Mouse (Mus musculus) layer of hippocampus, adult 9-11 months (tissue): ENCODE data around the gene Rnf135.
"Not testable (repeated sequence)": the region's sequence is repeated elsewhere in the genome, so short reads cannot be mapped to it uniquely, and the experiment has no call there.

Experiments used
- DNase-seq: peaks from one replicate; pipeline ENCODE4 v3.0.0; 2022

The Rnf135 gene

DNA sequence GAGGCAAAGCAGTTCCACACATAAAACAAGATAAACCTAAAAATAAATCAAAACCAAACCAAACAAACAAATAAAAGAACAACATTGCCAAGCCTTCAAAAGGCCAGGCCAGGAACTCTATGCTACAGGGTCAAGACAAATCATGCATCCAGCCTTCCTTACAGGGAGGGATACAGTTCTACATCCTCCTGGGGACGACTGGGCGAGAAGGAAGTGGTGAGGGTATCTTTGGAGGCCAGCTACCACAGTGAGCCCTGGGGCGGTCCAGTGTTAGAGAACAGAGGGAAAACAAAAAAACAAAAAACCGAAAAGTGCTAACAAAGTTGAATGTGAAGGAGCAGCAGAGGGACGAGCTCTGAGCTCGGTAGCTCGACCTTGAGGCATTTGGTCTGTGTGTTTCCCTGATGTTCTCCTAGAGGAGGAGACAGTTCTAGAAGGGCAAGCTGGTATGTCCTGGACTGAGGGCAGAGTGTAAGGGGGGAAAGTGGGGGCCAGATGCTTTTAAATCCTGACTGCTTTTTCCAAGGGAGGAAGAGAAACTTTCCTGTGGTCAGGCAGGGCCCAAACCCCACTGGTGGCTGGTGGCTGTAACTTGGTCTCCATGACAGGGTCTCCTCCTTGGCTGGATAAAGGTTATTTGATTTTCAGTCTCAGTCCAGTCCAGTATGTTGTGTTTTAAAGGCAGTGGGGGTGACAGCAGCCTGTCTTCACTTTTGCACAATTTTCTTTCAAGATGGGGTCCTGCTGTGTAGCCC, 20.1 kb upstream of the Rnf135 start:
- DNase-seq, result no peak

DNA sequence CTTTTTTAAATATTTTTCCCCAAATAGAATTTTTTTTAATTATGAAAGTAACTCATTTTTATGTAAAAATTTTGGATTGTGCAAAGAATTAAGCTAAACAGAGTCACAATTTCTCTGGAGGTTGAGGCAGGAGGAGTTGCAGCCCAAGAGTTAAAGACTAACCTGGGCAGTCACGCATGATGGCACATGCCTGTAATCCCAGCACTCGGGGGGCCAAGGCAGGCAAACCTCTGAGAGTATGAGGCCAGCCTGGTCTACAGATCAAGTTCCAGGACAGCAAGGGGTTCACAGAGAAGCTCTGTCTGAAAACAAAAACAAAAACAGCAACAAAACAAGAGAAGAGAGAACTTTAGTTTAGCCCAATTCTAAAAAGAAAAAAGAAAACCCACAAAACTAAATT, 19.4 kb upstream of the Rnf135 start:
- DNase-seq, result no peak

DNA sequence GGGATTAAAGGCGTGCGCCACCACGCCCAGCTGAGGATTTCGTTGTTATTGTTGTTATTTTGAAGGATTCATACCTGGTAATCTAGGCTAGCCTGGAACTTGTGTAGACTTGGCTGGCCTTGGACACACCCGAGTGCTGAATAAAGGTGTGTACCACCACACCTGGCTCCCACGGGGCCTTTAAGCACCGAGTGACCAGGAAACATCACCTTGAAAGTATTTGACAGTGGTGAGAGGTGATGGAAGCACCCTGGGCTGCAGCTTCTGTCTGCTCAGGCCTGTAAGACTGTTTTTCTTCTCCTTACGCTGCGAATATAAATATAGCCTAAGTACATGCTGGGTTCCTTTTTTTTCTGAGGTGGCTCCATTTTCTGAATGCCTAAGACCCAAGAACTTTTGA, 15.5 kb upstream of the Rnf135 start:
- peak; percentile 23 for DNase-seq

GRCm38 (mm10) chr11:80168611-80169249, 14.9 kb upstream of the Rnf135 start:
- DNase-seq, result peak; percentile 75

- DNase-seq, result peak; percentile 49
These were observed 14.0 kb upstream of the Rnf135 start for GRCm38 (mm10) chr11:80169629-80170028.

- DNase-seq, result no peak
These were observed 13.3 kb upstream of the Rnf135 start for GRCm38 (mm10) chr11:80170351-80170750.

DNA sequence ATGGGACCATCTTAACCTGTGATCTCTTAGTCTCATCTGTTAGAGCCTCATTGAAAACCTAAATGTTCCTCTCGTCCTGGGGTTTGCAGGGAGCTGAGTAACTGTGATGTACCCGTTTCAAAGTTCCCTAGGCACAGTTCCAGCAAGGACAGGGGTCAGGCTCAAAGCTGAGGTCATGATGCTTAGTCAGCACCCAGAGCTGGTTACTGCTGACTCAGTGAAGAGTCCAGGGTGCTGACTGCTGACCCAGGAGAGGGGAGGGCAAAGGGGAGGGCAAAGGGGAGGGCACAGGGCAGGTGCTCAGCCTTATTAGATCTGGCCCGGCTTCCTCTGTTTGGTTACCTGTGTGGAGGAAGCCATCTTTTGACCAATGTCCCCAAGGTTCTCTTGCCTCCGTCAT, 11.8 kb upstream of the Rnf135 start:
- DNase-seq, result peak; percentile 44

- DNase-seq, result no peak
These were observed 9.5 kb upstream of the Rnf135 start for GRCm38 (mm10) chr11:80173963-80174670.

DNA sequence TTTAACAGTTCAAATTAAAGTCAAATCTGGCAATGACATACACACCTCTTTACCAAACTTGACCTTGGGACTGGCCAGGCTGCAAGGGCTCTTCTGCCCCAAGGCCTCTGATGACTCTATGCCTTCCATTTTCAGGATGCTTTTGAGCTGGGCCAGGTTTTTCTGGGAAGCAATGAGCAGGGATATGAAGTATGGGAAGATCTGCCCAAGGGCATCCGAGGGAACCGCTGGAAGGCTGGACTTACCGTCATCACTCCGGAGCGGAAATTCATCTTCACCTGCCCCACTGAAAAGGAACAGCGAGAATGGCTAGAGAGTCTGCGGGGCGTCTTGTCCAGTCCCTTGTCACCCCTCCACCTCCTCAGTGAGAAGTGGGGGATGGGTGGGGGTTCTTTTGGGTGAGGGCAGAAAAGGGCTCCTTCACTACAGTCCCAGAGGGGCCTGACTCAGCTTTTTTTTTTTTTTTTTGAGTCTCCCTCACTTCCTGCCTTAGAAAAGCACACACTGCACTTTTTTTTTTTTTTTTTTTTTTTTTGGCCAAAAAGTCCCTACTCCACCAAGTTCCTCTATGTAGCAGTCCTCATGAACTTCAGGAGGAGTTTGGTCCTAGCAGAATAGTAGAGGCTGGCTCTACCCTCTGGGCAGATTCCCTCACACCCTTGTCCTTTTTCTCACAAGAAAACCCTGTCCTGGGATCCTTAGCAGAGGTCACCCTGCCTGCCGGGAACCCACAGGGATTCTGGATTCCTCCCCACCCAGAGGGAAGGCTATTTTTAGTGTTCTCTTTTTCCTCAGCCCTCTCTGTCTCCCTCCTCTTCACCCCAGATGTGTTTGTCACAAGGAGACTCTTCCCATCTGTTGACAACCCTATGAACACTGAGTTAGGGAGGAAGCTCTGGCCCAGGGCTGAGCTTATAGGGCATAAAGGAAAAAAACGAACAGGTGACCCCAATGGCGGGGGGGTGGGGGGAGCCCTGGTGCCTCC, 6.4 kb upstream of the Rnf135 start:
- DNase-seq, result peak; percentile 49

- DNase-seq, result no peak
These were observed 5.3 kb upstream of the Rnf135 start for GRCm38 (mm10) chr11:80178316-80178715.

DNA sequence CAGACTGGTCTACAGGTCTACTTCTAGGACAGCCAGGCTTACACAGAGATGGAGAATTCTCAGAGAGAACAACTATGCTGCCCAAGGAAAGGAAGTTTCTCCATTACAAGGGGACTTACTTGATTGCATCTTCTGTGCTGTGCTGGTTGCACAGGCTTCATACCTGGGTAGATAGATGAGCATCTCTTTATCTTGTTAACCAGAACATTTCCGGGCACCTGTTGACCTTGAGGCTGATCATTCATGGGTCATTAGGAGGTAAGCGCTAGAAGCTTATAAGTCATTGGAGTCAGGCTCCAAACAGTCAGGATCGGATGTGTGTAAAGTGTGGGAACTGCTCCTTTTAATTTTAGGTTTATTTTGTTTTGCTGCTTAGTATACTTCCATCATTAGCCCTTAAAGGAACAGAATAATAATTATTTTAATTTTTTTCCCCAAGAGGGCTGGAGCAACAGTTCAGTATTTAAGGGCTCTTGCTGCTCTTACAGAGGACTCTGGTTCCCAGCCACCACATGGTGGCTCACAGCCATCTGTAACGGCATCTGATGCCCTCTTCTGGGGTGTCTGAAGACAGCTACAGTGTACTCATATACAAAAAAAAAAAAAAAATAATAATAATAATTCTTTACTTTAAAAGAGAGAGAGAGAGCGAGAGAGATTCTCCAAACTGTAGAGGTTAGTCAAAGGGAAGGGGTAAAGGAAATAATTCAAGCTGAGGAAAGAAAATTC, 2.5 kb upstream of the Rnf135 start:
- DNase-seq, result no peak

DNA sequence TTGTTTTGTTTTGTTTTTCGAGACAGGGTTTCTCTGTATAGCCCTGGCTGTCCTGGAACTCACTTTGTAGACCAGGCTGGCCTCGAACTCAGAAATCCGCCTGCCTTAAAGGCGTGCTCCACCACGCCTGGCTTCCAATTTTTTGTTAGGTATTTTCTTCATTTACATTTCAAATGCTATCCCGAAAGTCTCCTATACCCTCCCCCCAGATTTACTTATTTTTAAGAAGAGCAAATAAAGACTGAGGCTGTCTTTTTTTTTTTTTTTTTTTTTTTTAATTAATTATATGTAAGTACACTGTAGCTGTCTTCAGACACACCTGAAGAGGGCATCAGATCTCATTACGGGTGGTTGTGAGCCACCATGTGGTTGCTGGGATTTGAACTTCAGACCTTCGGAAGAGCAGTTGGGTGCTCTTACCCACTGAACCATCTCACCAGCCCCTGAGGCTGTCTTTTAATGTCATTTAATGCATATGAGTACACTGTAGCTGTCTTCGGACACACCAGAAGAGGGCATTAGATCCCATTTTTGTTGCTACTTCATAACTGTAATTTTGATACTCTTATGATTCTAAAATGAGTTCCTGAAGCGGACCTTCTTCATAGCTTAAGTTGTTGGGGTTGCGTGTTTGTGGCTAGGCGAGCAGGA, 472 bp upstream of the Rnf135 start:
- DNase-seq, result not testable (repeated sequence)

GRCm38 (mm10) chr11:80184531-80185071, 950 bp downstream of the Rnf135 start:
- DNase-seq, result no peak

- DNase-seq, result not testable (repeated sequence)
These were observed 1.9 kb downstream of the Rnf135 start for GRCm38 (mm10) chr11:80185441-80185976.

DNA sequence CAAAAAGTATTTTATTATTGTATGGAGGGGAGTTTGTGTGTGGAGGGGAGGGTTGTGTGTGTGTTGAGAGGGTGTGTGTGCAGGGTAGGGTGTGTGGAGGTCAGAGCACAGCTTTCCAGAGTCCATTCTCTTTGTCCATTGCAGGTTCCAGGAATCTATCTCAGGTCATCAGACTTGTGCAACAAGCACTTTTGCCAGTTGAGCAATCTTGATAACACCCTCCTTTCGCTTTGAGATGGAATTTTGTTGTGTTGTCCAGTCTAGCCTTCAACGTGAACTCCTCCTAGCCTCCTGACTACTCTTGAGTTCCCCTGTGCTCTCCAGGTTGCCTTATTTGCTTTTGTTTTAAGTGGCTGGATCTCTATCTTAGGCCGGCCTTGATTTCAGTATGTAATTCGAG, 6.6 kb downstream of the Rnf135 start:
- no peak for DNase-seq

GRCm38 (mm10) chr11:80193827-80194226, 10.2 kb downstream of the Rnf135 start:
- DNase-seq, result no peak

- DNase-seq, result no peak
These were observed 12.7 kb downstream of the Rnf135 start for GRCm38 (mm10) chr11:80196351-80196750.

- no peak for DNase-seq
These were observed 15.7 kb downstream of the Rnf135 start for GRCm38 (mm10) chr11:80199316-80199715.

DNA sequence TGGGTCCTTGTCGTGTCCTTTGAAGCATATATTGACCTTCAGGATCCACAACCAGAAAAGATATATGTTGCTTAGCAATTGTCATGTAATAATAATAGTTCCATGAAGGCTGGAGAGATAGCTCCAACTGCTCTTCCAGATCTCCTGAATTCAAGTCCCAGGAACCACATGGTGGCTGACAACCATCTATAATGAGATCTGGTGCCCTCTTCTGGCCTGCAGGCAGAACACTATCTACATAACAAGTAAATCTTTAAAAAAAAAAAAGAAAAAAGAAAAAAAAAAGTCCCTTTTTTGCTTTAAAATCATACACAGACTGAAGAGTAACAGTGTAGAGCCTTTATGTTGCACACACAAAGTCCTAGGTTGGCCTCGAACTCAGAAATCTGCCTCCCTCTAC, 16.1 kb downstream of the Rnf135 start:
- DNase-seq, result no peak

- no peak for DNase-seq
These were observed 16.7 kb downstream of the Rnf135 start for GRCm38 (mm10) chr11:80200326-80200725.

GRCm38 (mm10) chr11:80202296-80202695, 18.6 kb downstream of the Rnf135 start:
- no peak for DNase-seq
